Mouse (Mus musculus) testis, adult 2 months (tissue): ENCODE data around the gene Spg21. TPM values are rescaled to one million over a fixed set of nuclear protein-coding genes. Genes with fewer than 3 reads are reported as not detected.

Experiments used
- H3K27ac ChIP-seq: fragments of 200-500 bp; 2 replicates; pipeline ENCODE4 v1.5.1; 2012; ENCODE audit warnings: low read depth, low read length; ENCODE audit not compliant: control insufficient read depth, insufficient read depth
- H3K27me3 ChIP-seq: fragments of 200-500 bp; 2 replicates; pipeline ENCODE4 v1.6.1; 2012; ENCODE audit warnings: mild to moderate bottlenecking, low read length, moderate library complexity; ENCODE audit not compliant: control insufficient read depth, insufficient read depth
- H3K36me3 ChIP-seq: fragments of 200-500 bp; 2 replicates; pipeline ENCODE4 v1.6.1; 2012; ENCODE audit warnings: mild to moderate bottlenecking, low read length; ENCODE audit not compliant: control insufficient read depth, insufficient read depth
- H3K4me1 ChIP-seq: fragments of 200-500 bp; 2 replicates; pipeline ENCODE4 v1.6.1; 2012; ENCODE audit warnings: low read length; ENCODE audit not compliant: control insufficient read depth, insufficient read depth
- H3K4me3 ChIP-seq: fragments of 200-500 bp; 2 replicates; pipeline ENCODE4 v1.5.1; 2012; ENCODE audit warnings: low read depth, mild to moderate bottlenecking, low read length, moderate library complexity, mixed read lengths; ENCODE audit not compliant: control insufficient read depth
- CTCF ChIP-seq: fragments of 200-500 bp; IDR thresholded peaks from 2 replicates; pipeline ENCODE4 v1.5.1; 2012; ENCODE audit warnings: low read depth, mild to moderate bottlenecking, inconsistent platforms, low read length, moderate library complexity; ENCODE audit not compliant: control insufficient read depth, insufficient read depth, insufficient replicate concordance
- POLR2A ChIP-seq: fragments of 200-500 bp; IDR thresholded peaks from 2 replicates; pipeline ENCODE4 v1.6.1; 2012; ENCODE audit warnings: low read depth, mild to moderate bottlenecking, inconsistent platforms, low read length, moderate library complexity; ENCODE audit not compliant: control insufficient read depth
- polyA plus RNA-seq: library from polyadenylated mRNA; depleted of rRNA; stranded (reverse); fragments of >200 nt; gene quantifications from 2 replicates; pipeline ENCODE4 v1.2.3, GENCODE M21; 2012

The Spg21 gene
- polyA plus RNA-seq, 1 experiment: 10.8 TPM

GRCm38 (mm10) chr9:65428003-65428402 is 32.7 kb upstream of the Spg21 start:
- Histone ChIP-seq H3K4me3 (no peak overlapping the region), H3K27ac (no peak overlapping the region), H3K4me1 (no peaks in the 10 kb centered on the region)

GRCm38 (mm10) chr9:65430401-65430800 is 30.3 kb upstream of the Spg21 start:
- Histone ChIP-seq H3K36me3 (no peaks in the 10 kb centered on the region), H3K4me3 (no peak overlapping the region), H3K4me1 (peaks cover 2% of the 10 kb centered on the region), H3K27ac (no peak overlapping the region), H3K27me3 (no peaks in the 10 kb centered on the region)
- TF ChIP-seq CTCF: no peak
- no peak for TF ChIP-seq POLR2A

More at GRCm38 (mm10) chr9:65428003-65428402, 32.7 kb upstream of the Spg21 start:
- H3K36me3 ChIP-seq: no peaks in the 10 kb centered on the region
- H3K27me3 ChIP-seq: no peaks in the 10 kb centered on the region
- TF ChIP-seq CTCF (no peak), POLR2A (no peak)

- H3K27ac ChIP-seq: no peak overlapping the region
- H3K4me1 ChIP-seq: peaks cover 2% of the 10 kb centered on the region
- no peaks in the 10 kb centered on the region for H3K36me3 ChIP-seq
- H3K27me3 ChIP-seq: no peaks in the 10 kb centered on the region
- TF ChIP-seq CTCF: no peak
- no peak for TF ChIP-seq POLR2A
- H3K4me3 ChIP-seq: no peak overlapping the region
Measured at GRCm38 (mm10) chr9:65430921-65431320, 29.8 kb upstream of the Spg21 start.

DNA sequence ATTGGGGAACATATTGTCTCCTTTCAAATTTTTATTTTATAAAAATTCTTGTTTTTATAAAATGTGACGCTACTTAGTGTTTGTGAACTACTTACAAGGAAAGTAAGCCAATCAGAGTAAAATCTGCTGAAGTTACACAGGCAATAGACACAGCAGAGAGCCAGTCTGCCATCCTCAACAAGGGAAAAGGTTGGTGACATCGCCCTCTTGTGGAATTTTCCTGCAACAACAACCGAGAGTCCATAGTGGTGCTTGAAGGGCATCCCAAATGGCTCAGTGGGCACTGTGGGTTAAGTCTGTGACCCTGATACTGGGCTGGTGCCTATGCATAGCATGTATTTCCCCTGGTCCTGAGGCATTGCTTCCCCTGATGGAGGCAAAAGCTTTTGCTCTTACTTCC is 28.5 kb upstream of the Spg21 start:
- TF ChIP-seq POLR2A: no peak
- peak; percentile 85 for TF ChIP-seq CTCF
- H3K4me1 ChIP-seq: peaks cover 5% of the 10 kb centered on the region
- H3K27ac ChIP-seq: no peak overlapping the region
- no peaks in the 10 kb centered on the region for H3K36me3 ChIP-seq
- no peaks in the 10 kb centered on the region for H3K27me3 ChIP-seq
- H3K4me3 ChIP-seq: no peak overlapping the region

GRCm38 (mm10) chr9:65434140-65434539 is 26.6 kb upstream of the Spg21 start:
- Histone ChIP-seq H3K4me1 (peaks cover 5% of the 10 kb centered on the region), H3K4me3 (no peak overlapping the region), H3K36me3 (no peaks in the 10 kb centered on the region), H3K27me3 (no peaks in the 10 kb centered on the region), H3K27ac (no peak overlapping the region)
- TF ChIP-seq CTCF (peak; percentile 59), POLR2A (no peak)

- H3K4me3 ChIP-seq: no peak overlapping the region
Measured at GRCm38 (mm10) chr9:65435211-65435610, 25.5 kb upstream of the Spg21 start.

DNA sequence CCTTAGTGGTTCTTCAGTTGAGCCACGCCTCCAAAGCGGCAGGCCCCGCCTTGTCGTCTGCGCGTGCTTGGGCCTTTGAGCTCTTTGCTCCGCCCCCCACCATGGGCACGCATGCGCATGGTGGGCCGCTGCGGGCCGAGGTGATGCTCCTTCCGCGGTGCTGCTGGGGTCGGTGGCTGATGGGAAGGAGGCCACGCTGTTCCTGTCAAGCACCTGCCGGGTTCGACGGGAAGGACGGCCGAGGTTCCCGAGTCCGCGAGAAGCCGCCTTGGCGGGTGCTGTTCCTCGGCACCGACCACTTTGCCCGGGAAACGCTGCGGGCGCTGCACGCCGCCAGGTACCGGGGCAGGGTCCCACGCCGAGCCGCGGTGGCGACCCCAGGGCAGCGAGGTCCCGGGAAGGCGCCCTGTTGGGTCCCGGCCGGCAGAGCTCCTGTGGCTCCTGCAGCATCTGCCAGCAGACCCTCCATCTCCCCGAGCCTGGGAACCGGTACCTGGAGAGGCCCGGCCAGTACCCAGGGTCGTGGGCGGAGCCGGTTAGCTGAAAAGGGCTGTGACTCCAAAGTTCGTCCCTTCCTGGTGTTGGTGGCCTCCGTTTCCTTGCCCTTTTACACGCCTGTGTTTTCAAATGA is 25.0 kb upstream of the Spg21 start, which contains the start of gene Mtfmt:
Gene Mtfmt, plus strand, starts transcription at position 112 of the 631 bp plus-strand sequence.
- no peaks in the 10 kb centered on the region for H3K27me3 ChIP-seq
- peak within 1 kb of the TSS; percentile 96 for H3K4me3 ChIP-seq
- peak within 1 kb of the TSS; percentile 39 for H3K27ac ChIP-seq
- H3K36me3 ChIP-seq: no peaks in the 10 kb centered on the region
- peaks cover 5% of the 10 kb centered on the region for H3K4me1 ChIP-seq
- TF ChIP-seq POLR2A: peak; percentile 96
- 0 out of 2 replicates have a peak, but pooled peaks have one; percentile 12 for TF ChIP-seq CTCF

More at GRCm38 (mm10) chr9:65435211-65435610, 25.5 kb upstream of the Spg21 start:
- Histone ChIP-seq H3K4me1 (peaks cover 5% of the 10 kb centered on the region), H3K27me3 (no peaks in the 10 kb centered on the region), H3K36me3 (no peaks in the 10 kb centered on the region), H3K27ac (0 out of 2 replicates have a peak overlapping the region, but pooled peaks have one; percentile 15)
- TF ChIP-seq POLR2A (no peak), CTCF (no peak)
